Mouse (Mus musculus) hematopoietic stem cell, adult 5-6 weeks (primary cell): Measurements from ENCODE around the gene Trappc4. TPM values are rescaled to one million over a fixed set of nuclear protein-coding genes. Genes with fewer than 3 reads are reported as not detected.
"Not testable (repeated sequence)": the region's sequence is repeated elsewhere in the genome, so short reads cannot be mapped to it uniquely, and the experiment has no call there.

Source experiments
- ATAC-seq, 2 experiments: fragments of 125-278 bp in 1 of 2; replicated peaks in 1 of 2; 2 replicates each; pipeline ENCODE4 v1.8.0; 2016 to 2017; ENCODE audit warnings: inconsistent platforms in 2 of 2, mild to moderate bottlenecking in 2 of 2, moderate number of reproducible peaks in 2 of 2, low read depth in 1 of 2, moderate TSS enrichment in 1 of 2; ENCODE audit not compliant: low FRiP score in 2 of 2, poor library complexity in 2 of 2, severe bottlenecking in 2 of 2, insufficient read depth in 1 of 2, low TSS enrichment in 1 of 2
- total RNA-seq: library from RNA; stranded (forward); fragments of 172-1452, 232-1000 nt; gene quantifications from 2 replicates; pipeline ENCODE4 v1.2.3, GENCODE M21; 2017

The Trappc4 gene
- total RNA-seq, 1 experiment from 2014 or later = 42.2 TPM

DNA sequence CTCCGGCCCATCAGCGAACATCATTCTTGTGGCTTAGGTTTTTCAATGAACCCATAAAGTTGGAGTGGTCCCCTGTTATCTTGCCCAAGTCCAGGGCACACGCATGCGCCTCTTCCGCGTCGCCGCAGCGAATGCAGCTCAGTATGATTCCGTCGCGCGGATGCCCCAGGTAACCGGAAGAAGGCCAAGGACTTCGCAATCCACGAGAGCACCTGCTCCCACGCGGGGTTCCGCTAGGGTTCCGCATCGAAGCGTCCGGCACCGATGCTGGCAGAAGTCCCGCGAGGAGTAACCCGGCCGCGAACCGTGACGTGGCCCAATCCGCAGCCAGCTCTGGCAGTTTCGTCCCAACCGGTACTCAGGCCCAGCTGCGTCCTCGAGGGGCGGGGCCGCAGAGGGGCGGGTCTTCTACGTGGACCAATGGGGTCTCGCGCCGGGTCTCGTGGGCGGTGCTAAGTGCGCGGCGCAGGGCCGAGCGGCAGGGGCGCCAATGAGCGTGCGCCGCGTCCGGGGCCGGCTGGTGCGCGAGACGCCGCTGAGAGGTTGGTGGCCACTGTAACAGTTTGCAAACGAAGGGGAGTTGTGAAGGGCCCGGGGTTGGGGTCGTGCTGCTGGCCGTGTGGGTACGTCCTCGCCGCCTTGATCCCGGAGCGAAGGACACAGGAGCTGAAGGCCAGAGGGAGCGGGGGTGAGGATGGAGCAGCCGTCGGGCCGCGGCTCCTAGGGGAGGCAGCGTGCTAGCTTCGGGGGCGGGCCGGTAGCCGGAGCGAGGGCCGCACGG lies 28.2 kb downstream of the Trappc4 start, which contains the start of gene Hyou1:
TSS of gene Hyou1 (plus strand) at position 437 of the 781 bp plus-strand sequence.
- ATAC-seq = peak; percentile 96

DNA sequence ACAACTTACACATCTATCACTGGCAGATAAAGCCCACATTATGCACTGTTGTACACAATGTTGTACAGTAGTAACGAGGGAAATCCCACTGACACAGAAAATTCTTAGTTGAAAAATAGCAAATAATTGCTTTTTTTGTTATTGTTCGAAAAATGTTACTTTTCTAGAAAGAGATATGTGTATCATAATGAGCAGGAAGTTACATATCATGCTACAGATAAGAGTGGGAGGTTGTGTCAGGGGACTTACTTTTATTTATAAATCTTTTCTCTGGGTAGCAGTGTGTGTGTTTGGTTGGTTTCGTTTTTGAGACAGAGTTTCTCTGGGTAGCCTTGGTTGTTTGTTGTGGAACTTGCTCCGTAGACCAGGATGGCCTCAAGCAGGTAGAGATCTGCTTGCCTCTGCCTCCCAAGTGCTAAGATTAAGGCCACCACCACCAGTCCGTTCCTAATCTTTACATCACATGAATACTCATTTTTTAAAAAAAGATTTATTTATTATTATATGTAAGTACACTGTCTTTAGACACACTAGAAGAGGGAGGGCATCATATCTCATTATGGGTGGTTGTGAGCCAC lies 29.2 kb downstream of the Trappc4 start:
- no peak for ATAC-seq

DNA sequence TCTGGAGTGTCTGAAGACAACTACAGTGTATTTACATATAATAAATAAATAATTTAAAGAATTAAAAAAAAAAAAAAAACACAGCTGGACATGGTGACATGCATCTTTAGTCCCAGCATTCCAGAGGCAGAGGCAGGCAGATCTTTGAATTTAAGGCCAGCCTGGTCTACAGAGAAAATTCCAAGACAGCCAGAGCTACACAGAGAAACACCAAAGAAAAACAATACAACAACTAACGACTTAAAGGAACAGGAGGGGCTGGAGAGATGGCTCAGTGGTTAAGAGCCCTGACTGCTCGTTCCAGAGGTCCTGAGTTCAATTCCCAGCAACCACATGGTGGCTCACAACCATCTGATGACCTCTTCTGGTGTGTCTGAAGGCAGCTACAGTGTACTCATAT lies 30.1 kb downstream of the Trappc4 start:
- not testable (repeated sequence) for ATAC-seq

DNA sequence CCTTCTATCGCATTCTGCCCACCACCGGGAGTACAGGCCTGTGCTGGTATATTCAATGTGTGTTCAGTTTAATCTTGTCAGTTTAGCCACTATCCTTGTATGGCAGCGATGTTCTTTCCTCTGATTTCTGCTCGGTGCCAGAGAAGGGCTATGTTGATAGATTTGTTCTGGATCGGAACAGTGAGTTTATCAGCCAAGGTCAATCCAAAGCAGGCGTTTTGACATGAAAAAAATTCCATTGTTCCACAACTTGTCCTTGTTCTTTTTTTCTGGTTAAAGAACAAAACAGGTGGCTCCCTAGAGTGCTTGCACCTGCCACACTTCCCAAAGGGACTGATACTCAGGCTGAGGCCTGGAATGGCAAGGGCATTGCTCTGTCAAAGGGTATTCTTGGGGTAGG lies 31.3 kb downstream of the Trappc4 start:
- ATAC-seq = no peak

DNA sequence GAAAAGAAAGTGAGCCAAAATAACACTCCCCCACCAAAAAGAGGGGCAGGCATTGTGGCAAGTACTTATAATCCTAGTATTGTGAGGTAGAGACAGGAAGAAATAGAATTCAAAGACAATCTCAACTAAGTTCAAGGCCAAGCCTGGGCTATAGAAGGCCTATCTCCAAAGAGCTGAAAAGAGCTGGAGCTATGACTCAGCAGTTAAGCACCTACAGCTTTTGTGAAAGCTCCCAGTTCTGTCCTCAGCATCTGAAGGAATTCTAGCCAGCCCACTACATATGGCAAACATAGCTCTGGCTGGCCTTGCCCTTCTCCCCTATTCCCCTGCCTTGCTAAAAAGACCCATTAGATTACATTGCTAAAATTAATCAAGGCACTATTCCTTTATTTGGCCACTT lies 34.0 kb downstream of the Trappc4 start:
- ATAC-seq = no peak

DNA sequence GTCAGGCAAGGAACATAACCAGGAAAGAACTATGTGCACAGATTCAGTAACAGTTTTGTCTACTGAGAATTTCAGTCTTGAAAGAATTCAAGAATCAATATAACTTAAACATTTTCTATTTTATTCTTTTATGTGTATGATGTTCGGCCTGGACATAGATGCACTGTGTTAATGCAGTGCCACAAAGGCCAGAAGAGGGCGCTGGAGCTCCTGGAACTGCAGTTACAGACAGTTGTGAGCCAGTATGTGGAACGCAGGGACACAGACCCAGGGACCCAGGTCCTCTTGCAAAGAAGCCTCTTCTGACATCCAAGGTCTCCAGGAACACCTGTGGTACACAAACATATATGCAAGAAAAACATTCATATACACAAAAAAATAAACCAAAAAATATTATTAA lies 42.9 kb downstream of the Trappc4 start:
- ATAC-seq = no peak

DNA sequence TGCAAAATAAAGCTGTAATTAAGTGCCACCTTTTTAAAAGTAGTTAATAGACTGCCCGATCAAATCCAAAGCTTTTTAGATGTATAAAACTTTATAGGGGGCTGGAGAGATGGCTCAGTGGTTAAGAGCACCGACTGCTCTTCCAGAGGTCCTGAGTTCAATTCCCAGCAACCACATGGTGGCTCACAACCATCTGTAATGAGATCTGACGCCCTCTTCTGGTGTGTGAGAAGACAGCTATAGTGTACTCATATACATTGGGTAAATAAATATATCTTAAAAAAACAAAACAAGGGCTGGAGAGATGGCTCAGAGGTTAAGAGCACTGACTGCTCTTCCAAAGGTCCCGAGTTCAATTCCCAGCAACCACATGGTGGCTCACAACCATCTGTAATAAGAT lies 45.5 kb downstream of the Trappc4 start:
- not testable (repeated sequence) for ATAC-seq

DNA sequence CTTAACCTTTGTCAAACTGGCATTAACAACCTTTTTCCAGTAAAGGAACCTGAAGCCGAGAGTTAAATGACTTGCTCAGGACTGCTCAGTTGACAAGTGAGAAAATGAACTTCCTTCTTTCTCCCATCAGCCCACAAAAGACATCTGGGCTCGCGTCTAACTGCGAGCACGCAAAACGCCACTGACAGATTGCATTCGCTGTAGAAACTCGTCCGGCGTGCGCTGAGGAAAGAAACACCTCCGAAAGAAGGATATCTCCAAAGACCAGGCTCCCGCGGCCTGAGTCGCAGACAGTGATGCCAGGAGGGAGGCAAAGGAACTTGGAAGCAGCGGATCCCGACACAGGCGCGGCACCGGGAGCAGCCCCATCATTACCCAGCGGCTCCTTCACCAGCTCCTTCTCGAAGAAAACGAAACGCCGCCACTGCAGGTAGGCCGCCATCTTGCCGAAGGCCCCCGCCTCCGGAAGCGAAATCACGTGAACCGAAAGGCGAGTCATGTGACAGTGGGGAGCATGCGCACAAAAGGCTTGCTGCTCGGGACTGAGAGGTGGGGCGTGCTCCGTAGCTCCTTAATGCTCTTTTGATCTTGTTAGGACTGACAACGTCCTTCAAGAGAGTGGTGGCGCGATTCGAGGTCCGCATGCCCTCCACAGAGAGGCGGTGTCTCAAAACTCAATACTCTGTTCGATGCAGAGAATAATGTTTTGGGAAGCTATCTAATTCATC lies 46.0 kb downstream of the Trappc4 start, which contains the start of gene Vps11:
TSS of gene Vps11 (minus strand) at position 481 of the 728 bp plus-strand sequence.
- ATAC-seq = peak; percentile 88 to 98

DNA sequence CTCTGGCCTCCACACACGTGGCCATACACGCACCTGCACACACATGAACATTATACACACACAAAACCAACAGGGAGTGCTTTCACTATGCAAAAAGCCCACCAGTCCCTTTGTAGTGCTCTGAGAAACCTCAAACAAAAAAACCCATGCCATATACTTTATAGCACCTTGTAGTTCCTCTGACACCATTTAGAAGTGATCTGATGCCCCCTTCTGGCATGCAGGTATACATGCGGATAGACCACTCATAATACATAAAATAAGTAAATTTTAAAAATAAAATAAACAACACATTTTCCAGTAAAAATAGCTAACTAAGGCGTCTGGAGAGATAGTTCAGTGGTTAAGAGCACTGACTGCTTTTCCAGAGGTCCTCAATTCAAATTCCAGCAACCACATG lies 50.2 kb downstream of the Trappc4 start:
- peak; percentile 29 to 42; a peak in 2 of 4 replicates for ATAC-seq

Other genes starting within 250 kb of the Trappc4 start
- gene Cbl, start 173.6 kb downstream of the Trappc4 start, total RNA-seq = 19.6 and 35.0 TPM in 2 replicates
- not detected in 2 replicates for gene Ccdc153, start 166.9 kb downstream of the Trappc4 start, total RNA-seq
- 0.35 TPM in 1 of 2 replicates, not detected in the other for gene Pdzd3, start 156.1 kb downstream of the Trappc4 start, total RNA-seq
- 2.1 and 6.6 TPM in 2 replicates for gene Nlrx1, start 139.0 kb downstream of the Trappc4 start, total RNA-seq
- gene Abcg4, start 119.0 kb downstream of the Trappc4 start, total RNA-seq = 0.99 and 2.5 TPM in 2 replicates
- 26.1 and 28.0 TPM in 2 replicates for gene Hinfp, start 101.9 kb downstream of the Trappc4 start, total RNA-seq
- gene C2cd2l, start 87.3 kb downstream of the Trappc4 start, total RNA-seq = 4.7 and 5.1 TPM in 2 replicates
- 15.2 and 17.4 TPM in 2 replicates for gene Dpagt1, start 81.6 kb downstream of the Trappc4 start, total RNA-seq
- 127 and 131 TPM in 2 replicates for gene H2afx, start 72.9 kb downstream of the Trappc4 start, total RNA-seq
- gene Hmbs, start 63.4 kb downstream of the Trappc4 start, total RNA-seq = 29.3 and 35.2 TPM in 2 replicates
- gene Vps11, start 45.9 kb downstream of the Trappc4 start, total RNA-seq = 14.3 and 16.1 TPM in 2 replicates
- 56.5 and 67.2 TPM in 2 replicates for gene Hyou1, start 28.1 kb downstream of the Trappc4 start, total RNA-seq
- gene Slc37a4, start 10.7 kb downstream of the Trappc4 start, total RNA-seq = 15.8 and 20.2 TPM in 2 replicates
- gene Rps25, start 461 bp downstream of the Trappc4 start, total RNA-seq = 1,716 and 2,164 TPM in 2 replicates
- 21.4 and 31.9 TPM in 2 replicates for gene Ccdc84, start 11.0 kb upstream of the Trappc4 start, total RNA-seq
- gene Foxr1, start 33.5 kb upstream of the Trappc4 start, total RNA-seq = not detected in 2 replicates
- gene Upk2, start 47.4 kb upstream of the Trappc4 start, total RNA-seq = not detected in 2 replicates
- gene Bcl9l, start 75.2 kb upstream of the Trappc4 start, total RNA-seq = 5.9 and 6.1 TPM in 2 replicates
- 0.06 and 0.69 TPM in 2 replicates for gene Cxcr5, start 154.3 kb upstream of the Trappc4 start, total RNA-seq
- 131 and 147 TPM in 2 replicates for gene Ddx6, start 197.3 kb upstream of the Trappc4 start, total RNA-seq